Mouse (Mus musculus): ENCODE results near the gene Hivep2. TPM values are rescaled to one million over a fixed set of nuclear protein-coding genes. Genes with fewer than 3 reads are reported as not detected.

The Hivep2 gene
- total and polyA plus RNA-seq, 2 experiments from 2014 or later, result 10.8 to 37.5 TPM

DNA sequence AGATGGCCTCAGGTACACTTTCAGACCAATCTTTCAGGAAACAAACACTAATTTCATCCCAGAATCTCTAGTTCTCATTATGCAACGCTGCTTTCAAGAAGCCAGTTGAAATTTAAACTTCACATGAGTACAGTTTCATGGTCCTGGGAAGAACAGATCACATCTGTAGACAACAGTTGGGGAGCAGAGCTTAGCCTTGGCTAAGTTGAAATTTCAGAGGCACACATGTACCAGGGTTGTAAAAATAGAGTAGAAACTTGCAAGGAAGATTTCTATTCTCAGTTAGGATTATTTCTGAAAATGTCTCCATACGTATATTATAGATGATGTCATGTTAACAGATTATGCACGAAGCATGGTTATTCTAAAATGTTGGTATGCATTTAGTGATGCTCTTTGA is 172.8 kb downstream of the Hivep2 start:
- DNase-seq (ENCODE audit: low spot score) (no peak), ATAC-seq (ENCODE audit: low FRiP score) (no peak)
- H3K4me2 ChIP-seq (ENCODE audit: low read depth, low read length, poor library complexity, severe bottlenecking), result no peak overlapping the region
- TF ChIP-seq CTCF (IDR thresholded peaks at IDR 0.05), result no peak
- H3K27ac ChIP-seq (ENCODE audit: low read depth, low read length), result no peak overlapping the region
- no peak overlapping the region for H3K9ac ChIP-seq (replicated peaks; ENCODE audit: low read length, poor library complexity, severe bottlenecking)
- H3K4me1 ChIP-seq (ENCODE audit: insufficient read depth, low read length), result no peaks in the 10 kb centered on the region
- H3K27me3 ChIP-seq (ENCODE audit: insufficient read depth, low read length), result no peaks in the 10 kb centered on the region
- H3K9me3 ChIP-seq (ENCODE audit: low read length), result no peaks in the 10 kb centered on the region
- H3K4me3 ChIP-seq (ENCODE audit: low read depth, low read length), result no peak overlapping the region
- 89% methylated on average over 3 of the region's 3 CpGs for WGBS
- peaks cover 16% of the 10 kb centered on the region for H3K36me3 ChIP-seq (ENCODE audit: insufficient read depth, low read length)

DNA sequence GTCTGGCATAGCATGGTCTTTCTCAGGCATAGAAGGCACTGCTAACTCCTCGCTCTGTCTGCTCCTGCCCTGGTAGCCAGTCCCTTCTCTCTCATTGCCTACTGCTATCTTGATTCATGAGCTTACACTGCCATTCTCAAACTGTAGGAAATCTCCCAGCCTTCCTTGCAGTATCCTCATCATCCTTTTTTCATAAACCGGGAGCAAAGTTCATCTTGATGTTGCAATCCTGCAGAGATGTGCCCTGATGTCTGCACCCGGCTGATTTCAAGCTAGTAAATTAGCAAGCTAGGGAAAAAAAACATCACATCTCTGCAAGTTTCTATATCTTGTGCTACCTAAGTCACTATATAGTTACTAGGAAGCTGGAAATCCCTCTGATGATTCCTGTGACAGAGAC is 179.0 kb downstream of the Hivep2 start:
- peaks cover 23% of the 10 kb centered on the region for H3K36me3 ChIP-seq (ENCODE audit: insufficient read depth, low read length)

DNA sequence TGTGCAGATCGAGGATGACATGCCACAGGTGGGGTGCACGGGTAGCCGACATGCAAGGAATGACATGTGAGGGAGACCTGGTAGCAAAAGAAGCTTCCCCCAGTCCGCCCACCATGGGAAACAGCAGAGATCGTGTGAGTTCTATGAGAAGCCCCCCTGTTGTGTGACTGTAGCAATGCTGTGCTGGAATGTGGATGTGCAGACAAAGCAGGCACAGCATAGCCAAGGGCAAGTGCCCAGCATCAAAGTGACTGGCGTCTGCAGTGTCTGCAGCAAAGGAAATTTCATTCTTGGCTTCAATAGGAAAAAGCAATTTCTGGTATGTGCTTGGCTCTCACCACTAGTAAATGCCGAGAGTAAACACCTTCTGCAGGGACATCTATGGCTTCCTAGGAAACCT is 199.0 kb downstream of the Hivep2 start:
- 32% methylated on average over 7 of the region's 7 CpGs for WGBS
- H3K9me3 ChIP-seq (ENCODE audit: low read length), result peaks cover 7% of the 10 kb centered on the region; the same call in 1 of the 2 replicates
- H3K27me3 ChIP-seq (ENCODE audit: insufficient read depth, low read length), result no peaks in the 10 kb centered on the region
- no peak overlapping the region for H3K9ac ChIP-seq (replicated peaks; ENCODE audit: low read length, poor library complexity, severe bottlenecking)
- DNase-seq (ENCODE audit: low spot score) (no peak), ATAC-seq (ENCODE audit: low FRiP score) (no peak)
- no peak for TF ChIP-seq CTCF (IDR thresholded peaks at IDR 0.05)
- H3K27ac ChIP-seq (ENCODE audit: low read depth, low read length), result no peak overlapping the region
- no peaks in the 10 kb centered on the region for H3K36me3 ChIP-seq (ENCODE audit: insufficient read depth, low read length)
- no peak overlapping the region for H3K4me3 ChIP-seq (ENCODE audit: low read depth, low read length)
- no peaks in the 10 kb centered on the region for H3K4me1 ChIP-seq (ENCODE audit: insufficient read depth, low read length)
- H3K4me2 ChIP-seq (ENCODE audit: low read depth, low read length, poor library complexity, severe bottlenecking), result no peak overlapping the region

More for the DNA sequence above, 179.0 kb downstream of the Hivep2 start:
- Histone ChIP-seq H3K27ac (ENCODE audit: low read depth, low read length) (no peak overlapping the region), H3K9ac (replicated peaks; ENCODE audit: low read length, poor library complexity, severe bottlenecking) (no peak overlapping the region), H3K27me3 (ENCODE audit: insufficient read depth, low read length) (no peaks in the 10 kb centered on the region), H3K4me3 (ENCODE audit: low read depth, low read length) (no peak overlapping the region), H3K9me3 (ENCODE audit: low read length) (no peaks in the 10 kb centered on the region), H3K4me2 (ENCODE audit: low read depth, low read length, poor library complexity, severe bottlenecking) (no peak overlapping the region), H3K4me1 (ENCODE audit: insufficient read depth, low read length) (no peaks in the 10 kb centered on the region)
- DNase-seq (ENCODE audit: low spot score) (no peak), ATAC-seq (ENCODE audit: low FRiP score) (no peak)
- 88% methylated on average over 3 of the region's 3 CpGs for WGBS
- TF ChIP-seq CTCF (IDR thresholded peaks at IDR 0.05), result no peak

DNA sequence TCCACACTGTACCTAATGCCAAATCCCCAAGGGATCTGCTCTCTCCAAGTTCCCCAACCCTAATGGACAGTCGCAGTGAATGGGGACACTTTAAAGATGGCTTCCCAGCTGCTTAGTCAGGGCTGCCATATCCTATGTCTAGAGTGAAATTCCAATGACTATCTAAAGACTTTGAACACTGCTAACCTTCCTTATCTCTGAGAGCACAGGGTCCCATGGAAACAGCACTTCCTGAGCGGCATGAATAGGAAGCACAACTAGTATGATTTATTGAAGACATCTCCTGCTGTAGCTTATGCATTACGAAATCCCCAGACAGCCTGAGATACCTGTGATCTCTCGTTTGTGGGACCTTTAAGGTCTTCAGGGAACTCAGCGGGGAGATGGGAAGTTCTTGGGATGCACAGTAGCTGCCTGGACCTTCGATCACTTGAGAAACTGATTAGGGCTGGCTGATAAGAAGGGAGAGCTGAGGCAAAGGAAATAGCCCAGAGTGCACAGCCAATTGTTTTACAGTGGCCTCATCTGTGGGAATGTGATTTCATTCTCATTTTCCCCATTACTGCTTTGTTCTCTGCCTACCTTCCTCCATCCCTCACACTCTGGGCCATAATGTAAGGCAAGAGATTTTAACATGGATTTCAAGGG is 202.4 kb downstream of the Hivep2 start:
- DNase-seq (ENCODE audit: low spot score) (no peak), ATAC-seq (ENCODE audit: low FRiP score) (no peak)
- Histone ChIP-seq H3K4me3 (ENCODE audit: low read depth, low read length) (no peak overlapping the region), H3K36me3 (ENCODE audit: insufficient read depth, low read length) (no peaks in the 10 kb centered on the region), H3K4me2 (ENCODE audit: low read depth, low read length, poor library complexity, severe bottlenecking) (no peak overlapping the region), H3K9me3 (ENCODE audit: low read length) (0 out of 2 replicates have a peak, but pooled peaks cover 1% of the 10 kb centered on the region), H3K27me3 (ENCODE audit: insufficient read depth, low read length) (no peaks in the 10 kb centered on the region), H3K4me1 (ENCODE audit: insufficient read depth, low read length) (no peaks in the 10 kb centered on the region), H3K27ac (ENCODE audit: low read depth, low read length) (no peak overlapping the region), H3K9ac (replicated peaks; ENCODE audit: low read length, poor library complexity, severe bottlenecking) (no peak overlapping the region)
- TF ChIP-seq CTCF (IDR thresholded peaks at IDR 0.05), result no peak
- 82% methylated on average over 6 of the region's 6 CpGs for WGBS

GRCm38 (mm10) chr10:14168869-14169566 is 203.1 kb downstream of the Hivep2 start:
- WGBS, result 72% methylated on average over 5 of the region's 5 CpGs
- no peak for DNase-seq (ENCODE audit: low spot score)
- H3K4me1 ChIP-seq (ENCODE audit: insufficient read depth, low read length), result no peaks in the 10 kb centered on the region
- no peak for ATAC-seq (ENCODE audit: low FRiP score)
- no peaks in the 10 kb centered on the region for H3K27me3 ChIP-seq (ENCODE audit: insufficient read depth, low read length)
- no peak for TF ChIP-seq CTCF (IDR thresholded peaks at IDR 0.05)
- H3K27ac ChIP-seq (ENCODE audit: low read depth, low read length), result no peak overlapping the region
- H3K9me3 ChIP-seq (ENCODE audit: low read length), result no peaks in the 10 kb centered on the region
- H3K36me3 ChIP-seq (ENCODE audit: insufficient read depth, low read length), result no peaks in the 10 kb centered on the region
- no peak overlapping the region for H3K4me3 ChIP-seq (ENCODE audit: low read depth, low read length)
- no peak overlapping the region for H3K4me2 ChIP-seq (ENCODE audit: low read depth, low read length, poor library complexity, severe bottlenecking)
- no peak overlapping the region for H3K9ac ChIP-seq (replicated peaks; ENCODE audit: low read length, poor library complexity, severe bottlenecking)

- TF ChIP-seq CTCF (IDR thresholded peaks at IDR 0.05), result no peak
- WGBS, result 83% methylated on average over 4 of the region's 4 CpGs
- Histone ChIP-seq H3K27ac (ENCODE audit: low read depth, low read length) (no peak overlapping the region), H3K4me3 (ENCODE audit: low read depth, low read length) (no peak overlapping the region), H3K27me3 (ENCODE audit: insufficient read depth, low read length) (no peaks in the 10 kb centered on the region), H3K9ac (replicated peaks; ENCODE audit: low read length, poor library complexity, severe bottlenecking) (no peak overlapping the region), H3K9me3 (ENCODE audit: low read length) (no peaks in the 10 kb centered on the region), H3K4me2 (ENCODE audit: low read depth, low read length, poor library complexity, severe bottlenecking) (no peak overlapping the region), H3K4me1 (ENCODE audit: insufficient read depth, low read length) (no peaks in the 10 kb centered on the region), H3K36me3 (ENCODE audit: insufficient read depth, low read length) (no peaks in the 10 kb centered on the region)
- DNase-seq (ENCODE audit: low spot score) (no peak), ATAC-seq (ENCODE audit: low FRiP score) (no peak)
Measured at GRCm38 (mm10) chr10:14174124-14174523, 208.2 kb downstream of the Hivep2 start.
